Mouse (Mus musculus) T-helper 2 cell (primary cell): ENCODE measurements around the gene Rora.

Experiments
- in situ Hi-C: fragments of 300-600 bp; cut with MboI, MseI; formaldehyde crosslinking; loops from one replicate; pipeline ENCODE4 v1.15.1; 2025; ENCODE audit warnings: high pct_unique_total_duplicates

Rora gene

DNA sequence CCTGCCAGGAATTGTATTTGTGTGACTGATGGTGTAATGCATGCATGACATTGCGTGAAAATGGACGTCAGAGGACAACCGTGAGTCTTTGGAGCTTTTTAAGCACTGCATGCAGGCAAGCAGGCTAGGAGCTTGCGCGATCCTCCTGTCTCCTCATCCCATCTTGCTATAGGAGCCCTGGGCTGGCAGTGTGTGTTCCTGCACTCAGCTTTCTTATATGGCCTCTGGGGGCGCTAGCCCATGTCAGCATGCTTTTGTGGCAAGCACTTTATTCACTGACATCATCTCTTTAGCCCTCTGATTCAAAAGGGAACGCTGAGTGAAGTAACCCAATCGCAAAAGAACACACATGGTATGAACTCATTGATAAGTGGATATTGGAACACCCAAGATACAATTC is 105.7 kb downstream of the Rora start:
- in situ Hi-C loops = no loop called here

DNA sequence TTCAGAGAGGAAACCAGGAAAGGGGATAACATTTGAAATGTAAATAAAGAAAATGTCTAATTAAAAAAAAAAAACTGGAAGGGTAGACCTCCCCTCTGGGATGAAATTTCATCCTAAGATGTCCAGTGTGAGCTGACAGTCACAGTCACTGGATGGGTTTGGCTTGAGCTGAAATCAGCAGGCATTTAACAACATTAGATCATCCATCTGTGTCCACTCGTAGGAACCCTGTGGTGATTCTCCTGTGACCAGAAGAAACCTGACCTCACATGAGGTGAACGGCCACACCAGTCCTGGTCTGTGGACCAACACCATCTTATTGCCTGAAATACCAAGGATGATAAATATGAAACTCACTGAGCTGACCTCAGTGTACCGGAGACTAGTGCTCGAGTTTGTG is 106.7 kb downstream of the Rora start:
- in situ Hi-C loops = no loop called here

DNA sequence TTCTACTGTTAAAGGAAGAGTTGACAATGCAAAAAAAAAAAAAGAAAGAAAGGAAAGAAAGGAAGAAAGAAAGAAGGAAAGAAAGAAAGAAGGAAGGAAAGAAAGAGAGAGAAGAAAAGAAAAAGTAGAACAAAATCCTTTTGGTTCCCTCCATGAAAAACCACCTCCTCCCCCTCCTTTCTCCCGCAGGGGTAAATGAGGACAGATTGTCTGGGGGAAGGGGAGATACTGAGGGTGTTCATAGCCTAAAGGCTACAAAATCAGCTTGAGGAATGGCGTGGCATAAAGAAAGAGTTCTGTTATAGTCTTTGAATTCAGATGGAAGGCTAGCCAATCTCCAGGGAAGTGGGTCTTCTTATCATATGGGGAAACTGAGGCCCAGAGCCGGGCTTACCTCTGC is 107.3 kb downstream of the Rora start:
- in situ Hi-C loops = no loop called here

DNA sequence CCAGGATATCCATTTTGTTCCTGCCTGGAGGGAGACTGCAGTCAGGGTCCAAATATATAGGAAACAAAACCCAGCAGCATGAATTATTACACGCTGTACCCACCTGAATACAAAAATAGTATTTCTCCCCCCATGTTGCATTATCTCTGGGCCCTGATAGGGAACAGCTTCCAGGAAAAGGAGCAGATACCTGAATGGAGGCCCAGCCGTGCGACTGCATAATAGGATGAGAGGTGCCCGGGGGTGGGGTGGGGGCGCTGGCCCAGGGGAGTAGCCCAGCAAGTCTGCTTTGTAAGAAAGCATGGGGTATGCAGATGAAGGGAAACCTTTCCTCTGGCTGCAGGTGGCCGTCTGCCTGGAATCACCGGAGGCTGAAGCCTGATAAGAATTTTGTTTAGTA is 108.1 kb downstream of the Rora start:
- in situ Hi-C loops = no loop called here

- in situ Hi-C loops = no loop called here
Observed at GRCm38 (mm10) chr9:68765595-68765994, 112.0 kb downstream of the Rora start.

DNA sequence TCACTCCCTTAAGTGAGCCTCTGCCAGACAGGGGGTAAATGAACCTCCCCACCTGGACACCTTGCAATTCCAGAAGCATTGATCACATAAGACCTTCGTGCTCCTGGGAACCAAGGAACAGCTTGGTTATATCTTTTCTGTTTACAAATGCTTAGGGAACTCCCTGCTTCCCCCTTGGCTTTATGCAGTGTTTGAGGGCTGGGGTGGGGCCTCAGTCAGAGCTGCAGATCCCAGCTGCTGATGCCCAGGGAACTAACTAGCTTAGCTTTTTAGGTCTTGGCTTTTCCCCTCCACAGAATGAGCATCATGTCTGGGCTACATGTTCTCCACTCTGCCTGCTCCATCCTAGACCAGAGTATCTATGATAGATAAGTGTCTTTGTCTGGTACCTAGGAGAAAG is 116.1 kb downstream of the Rora start:
- in situ Hi-C loops = no loop called here

DNA sequence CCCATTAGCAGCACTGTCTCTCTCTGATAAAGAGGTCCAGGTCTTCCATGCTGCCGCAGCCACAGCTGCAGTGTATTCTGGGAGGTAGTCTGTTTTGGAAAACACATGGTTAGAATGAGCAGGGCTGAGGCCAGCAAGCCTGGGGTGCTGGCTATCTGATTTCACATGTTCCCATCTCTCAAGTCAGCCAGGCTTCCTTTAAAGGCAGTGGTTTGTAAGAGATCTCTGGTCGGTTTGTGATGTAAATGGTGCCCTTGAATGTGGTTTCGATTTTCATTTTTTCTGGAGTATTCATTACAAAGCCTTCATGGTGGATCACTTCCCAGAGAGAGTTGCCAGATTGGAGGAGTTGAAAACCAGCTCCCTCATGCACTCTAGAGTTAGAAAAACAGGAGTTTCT is 117.8 kb downstream of the Rora start:
- in situ Hi-C loops = no loop called here

GRCm38 (mm10) chr9:68773770-68774169 is 120.2 kb downstream of the Rora start:
- in situ Hi-C loops = no loop called here

DNA sequence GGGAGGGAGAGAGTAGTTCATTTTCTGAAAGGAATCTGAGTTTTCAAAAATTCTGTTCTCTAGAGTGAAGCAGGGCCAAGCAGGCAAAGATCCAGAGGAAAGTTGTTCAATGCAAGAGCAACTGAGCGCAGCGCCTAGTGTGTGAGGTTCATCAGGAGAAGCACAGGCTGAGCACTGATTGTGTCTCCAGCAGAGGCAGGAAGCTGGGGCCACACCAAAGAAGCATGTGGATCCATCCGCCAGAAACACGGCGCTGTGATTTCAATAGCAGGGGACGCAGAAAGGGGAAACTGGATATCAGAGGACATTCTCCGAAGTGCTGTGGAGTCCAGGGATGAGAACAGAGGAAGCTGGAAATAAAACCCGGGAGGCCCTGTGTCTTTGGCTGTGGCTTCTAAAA is 128.4 kb downstream of the Rora start:
- in situ Hi-C loops = no loop called here

- in situ Hi-C loops = no loop called here
Observed at GRCm38 (mm10) chr9:68782604-68783003, 129.0 kb downstream of the Rora start.

GRCm38 (mm10) chr9:68783246-68783645 is 129.7 kb downstream of the Rora start:
- in situ Hi-C loops = no loop called here

DNA sequence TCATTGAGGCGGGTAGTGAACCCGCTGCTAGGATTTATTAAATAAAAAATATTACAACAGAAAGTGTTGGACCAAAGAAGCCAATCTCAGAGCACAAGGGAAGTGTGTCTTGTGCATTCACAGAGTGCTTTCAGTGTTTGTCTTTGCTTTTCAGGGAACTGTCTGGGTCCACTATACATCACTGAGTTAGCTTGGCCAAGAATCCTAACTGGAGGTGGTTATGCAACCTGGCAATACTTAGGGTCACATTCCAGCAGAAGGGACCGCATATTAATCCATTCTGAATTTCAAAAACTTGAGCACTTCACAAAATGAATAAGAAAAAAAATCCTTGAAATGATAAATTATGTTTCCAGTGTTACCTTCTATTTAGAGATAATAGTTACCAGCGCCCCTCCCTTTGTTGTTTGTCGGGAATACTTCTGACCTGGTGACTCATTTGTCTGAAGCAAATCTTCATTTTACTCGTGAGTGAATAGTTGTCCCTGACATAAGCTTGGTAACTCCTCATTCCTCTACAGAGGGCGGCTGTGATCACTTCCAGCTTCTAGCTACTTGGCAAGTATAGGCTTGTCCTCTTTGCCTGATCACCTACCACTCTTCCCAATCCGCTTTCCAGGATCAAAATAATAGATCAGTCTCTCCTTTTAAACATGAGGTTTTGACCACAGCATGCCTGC is 133.2 kb downstream of the Rora start:
- in situ Hi-C loops = no loop called here

GRCm38 (mm10) chr9:68787665-68788064 is 134.1 kb downstream of the Rora start:
- in situ Hi-C loops = no loop called here

DNA sequence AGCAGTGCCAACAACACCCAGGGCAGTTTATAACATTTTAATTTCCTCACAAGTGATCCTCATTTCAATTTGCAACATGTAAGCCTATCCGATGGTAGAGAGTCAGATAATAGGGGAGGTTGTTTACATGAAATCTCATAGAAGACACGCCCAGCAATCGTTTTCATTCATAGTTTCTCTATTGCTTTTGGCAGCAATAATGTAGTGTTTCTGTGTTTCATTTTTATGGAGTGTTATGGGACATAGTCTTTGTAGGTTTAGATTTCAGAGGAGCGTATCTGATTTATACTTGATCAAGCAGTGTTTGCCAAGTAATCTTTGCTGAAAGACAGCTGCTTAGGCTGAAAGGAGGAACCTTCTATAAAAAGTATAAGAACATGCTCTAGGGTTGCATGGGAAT is 137.3 kb downstream of the Rora start:
- in situ Hi-C loops = no loop called here

- in situ Hi-C loops = no loop called here
Observed at GRCm38 (mm10) chr9:68791982-68792540, 138.5 kb downstream of the Rora start.

DNA sequence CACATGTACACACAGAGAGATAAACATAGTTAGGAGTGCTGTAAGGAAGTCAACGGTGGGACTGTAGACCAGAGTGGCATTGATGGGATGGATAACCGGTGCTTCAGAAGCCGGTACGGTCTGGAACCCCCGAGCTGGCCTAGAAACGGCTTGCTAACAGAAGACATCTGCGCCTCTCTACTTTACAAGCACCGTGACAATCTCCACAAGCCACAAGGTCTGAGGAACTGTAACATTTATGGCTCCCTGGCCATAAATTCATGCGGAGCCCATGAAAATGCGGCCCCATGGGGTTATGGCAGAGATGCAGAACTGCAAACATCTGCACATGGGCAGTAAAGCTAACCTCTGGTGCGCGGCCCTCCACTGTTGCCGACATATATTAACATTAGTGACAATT is 141.7 kb downstream of the Rora start:
- in situ Hi-C loops = no loop called here

GRCm38 (mm10) chr9:68798221-68798620 is 144.6 kb downstream of the Rora start:
- in situ Hi-C loops = no loop called here

GRCm38 (mm10) chr9:68799065-68799464 is 145.5 kb downstream of the Rora start:
- in situ Hi-C loops = no loop called here

- in situ Hi-C loops = no loop called here
Observed at GRCm38 (mm10) chr9:68804229-68804628, 150.6 kb downstream of the Rora start.

- in situ Hi-C loops = no loop called here
Observed at GRCm38 (mm10) chr9:68805776-68806175, 152.2 kb downstream of the Rora start.

- in situ Hi-C loops = no loop called here
Observed at GRCm38 (mm10) chr9:68807735-68808134, 154.1 kb downstream of the Rora start.

DNA sequence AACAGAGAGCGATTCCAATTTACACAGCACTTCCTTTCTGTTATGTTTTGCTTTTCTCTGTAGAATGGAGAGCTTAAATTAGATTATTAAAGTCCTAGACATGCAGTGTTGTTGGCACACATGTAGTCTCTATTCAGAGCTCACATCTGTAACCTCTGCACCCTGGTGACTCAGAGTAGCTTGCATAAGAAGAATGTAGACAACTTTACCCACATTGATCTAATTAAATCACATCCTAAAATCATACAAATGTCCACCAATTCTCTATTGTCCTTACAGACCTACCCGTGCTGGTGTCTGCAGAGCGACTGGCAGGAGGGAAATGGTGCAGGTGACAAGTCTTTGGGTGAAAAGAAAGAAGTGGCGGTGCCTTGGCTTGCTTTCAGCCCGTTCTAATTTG is 155.9 kb downstream of the Rora start:
- in situ Hi-C loops = no loop called here

DNA sequence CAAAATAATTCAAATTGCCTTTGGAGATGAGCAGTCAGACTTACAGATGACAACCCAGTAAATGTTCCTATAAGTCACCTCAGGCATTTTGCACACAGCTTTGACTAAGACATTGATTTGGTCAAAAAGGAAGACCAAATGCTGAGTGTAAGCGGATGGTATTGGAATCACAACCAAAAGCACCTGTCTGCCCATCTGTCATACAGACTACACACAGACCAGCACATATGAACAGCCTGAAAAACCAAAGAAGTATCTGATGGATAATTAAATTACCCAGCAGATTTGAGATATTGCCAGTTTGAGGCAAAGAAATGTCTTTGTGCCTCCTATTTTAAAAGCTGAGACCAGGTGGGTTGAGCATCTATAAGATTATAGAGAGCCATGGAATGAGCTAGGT is 161.1 kb downstream of the Rora start:
- in situ Hi-C loops = no loop called here

- in situ Hi-C loops = no loop called here
Observed at GRCm38 (mm10) chr9:68815877-68816276, 162.3 kb downstream of the Rora start.
